Mouse (Mus musculus) liver, embryonic 14.5 days (tissue): ENCODE data around the gene Tex19.2.

Source experiments
- CTCF ChIP-seq: IDR thresholded peaks from 2 replicates; pipeline ENCODE4 v1.5.1; 2016; ENCODE audit warnings: antibody characterized with exemption, low read depth, control low read depth
- EP300 ChIP-seq: IDR thresholded peaks from 2 replicates; pipeline ENCODE4 v1.6.1; 2016; ENCODE audit warnings: antibody characterized with exemption, low read depth

- TF ChIP-seq CTCF (no peak), EP300 (no peak)
These were observed 50.6 kb downstream of the Tex19.2 start for GRCm38 (mm10) chr11:121067895-121068294.
